Mouse (Mus musculus): ENCODE results near the gene Trim24.

DNA sequence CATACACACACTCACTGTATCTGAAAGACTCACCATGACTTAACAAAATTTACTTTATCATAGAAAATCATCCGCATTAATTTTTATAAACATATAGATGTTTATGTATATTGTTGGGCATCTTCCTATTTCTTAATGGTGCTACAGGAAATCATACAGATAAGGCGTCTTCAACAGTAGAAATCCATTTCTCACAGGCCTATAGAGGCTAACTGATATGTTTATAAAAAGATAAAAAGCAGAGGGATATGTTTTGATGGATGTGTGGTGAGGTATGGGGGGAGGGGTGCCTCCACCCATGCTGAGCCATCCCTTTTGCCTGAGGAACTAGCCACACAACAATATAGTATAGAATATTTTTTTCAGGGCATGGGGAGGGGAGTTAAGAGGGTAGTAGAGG is 15.2 kb upstream of the Trim24 start:
- TF ChIP-seq CTCF (IDR thresholded peaks at IDR 0.05; ENCODE audit: low read depth), result no peak
- TF ChIP-seq EP300 (IDR thresholded peaks at IDR 0.05; ENCODE audit: low read depth), result peak; percentile 42; the same call in 1 of the 2 replicates
